Mouse (Mus musculus) lung, postnatal 0 days (tissue): ENCODE measurements around the gene Spata21.

Experiments used
- CTCF ChIP-seq: IDR thresholded peaks from 2 replicates; pipeline ENCODE4 v1.5.1; 2016; ENCODE audit warnings: antibody characterized with exemption, mild to moderate bottlenecking
- EP300 ChIP-seq: IDR thresholded peaks from 2 replicates; pipeline ENCODE4 v1.6.1; 2016; ENCODE audit warnings: antibody characterized with exemption, mild to moderate bottlenecking, control low read depth

GRCm38 (mm10) chr4:141122663-141123062 lies 34.5 kb downstream of the Spata21 start:
- TF ChIP-seq CTCF: no peak
- TF ChIP-seq EP300: no peak
